Comparison of ENCODE assay signal across 10 mouse cellular contexts in genomic region chr14:47515636-47516035, GRCm38 (mm10). TPM values are rescaled to one million over a fixed set of nuclear protein-coding genes. Genes with fewer than 3 reads are reported as not detected.
A peak's percentile ranks its signal among the peaks of the same experiment; 100 is the strongest.
DNase-seq lines count a peak whose midpoint lies in the region; ATAC-seq and TF ChIP-seq lines count a peak whose summit lies in the region.
"Had no signal": no experiment of that assay in that cellular context is flagged by ENCODE, and none has a peak within 500 bp of the region (broad histone marks: within the 10 kb centered on the region; RNA-seq: fewer than 3 reads in every experiment).

No protein-coding gene starts in this region.

- TF ChIP-seq CTCF in kidney, adult 2 months (conservative IDR thresholded peaks at IDR 0.05; ENCODE audit: insufficient read depth, insufficient read length, low read depth, low read length): 0 out of 2 replicates have a peak, but pooled peaks have one; percentile 1
- TF ChIP-seq CTCF in G1E (IDR thresholded peaks at IDR 0.05; ENCODE audit: low read depth, low read length): no peak

- TF ChIP-seq POLR2A in kidney, adult 2 months (IDR thresholded peaks at IDR 0.05; ENCODE audit: low read depth, low read length): no peak

- H3K9me3 ChIP-seq in G1E (replicated peaks): no peaks in the 10 kb centered on the region
- no peaks in the 10 kb centered on the region for H3K9me3 ChIP-seq in liver, embryonic 16.5 days (replicated peaks; ENCODE audit: control insufficient read depth, low read length)
- H3K9me3 ChIP-seq: limb, embryonic 15.5 days had no signal

- peak overlapping the region; percentile 1 for H3K4me2 ChIP-seq in liver, embryonic 16.5 days (ENCODE audit: low read depth, low read length)
- H3K4me2 ChIP-seq: limb, embryonic 15.5 days had no signal

- H3K4me3 ChIP-seq in kidney, adult 2 months (ENCODE audit: insufficient read depth, low read depth, low read length): no peak overlapping the region
- no peak overlapping the region for H3K4me3 ChIP-seq in G1E (ENCODE audit: low read depth, low read length)
- no peak overlapping the region for H3K4me3 ChIP-seq in liver, embryonic 16.5 days (ENCODE audit: low read depth, low read length)
- H3K4me3 ChIP-seq: limb, embryonic 15.5 days had no signal

- WGBS in kidney, adult 2 months: 73% methylated on average over 8 of the region's 8 CpGs
- 29% methylated on average over 8 of the region's 8 CpGs for WGBS in liver, embryonic 16.5 days (ENCODE audit: insufficient replicate concordance)

- no peaks in the 10 kb centered on the region for H3K27me3 ChIP-seq in kidney, adult 2 months (replicated peaks; ENCODE audit: control insufficient read depth, insufficient read depth, low read length)
- no peaks in the 10 kb centered on the region for H3K27me3 ChIP-seq in G1E (ENCODE audit: insufficient read depth, low read length)
- no peaks in the 10 kb centered on the region for H3K27me3 ChIP-seq in liver, embryonic 16.5 days (ENCODE audit: control insufficient read depth, insufficient read depth, low read depth, low read length)
- H3K27me3 ChIP-seq: limb, embryonic 15.5 days had no signal

- H3K4me1 ChIP-seq in kidney, adult 2 months (ENCODE audit: control insufficient read depth, insufficient read depth, low read length): peaks cover 5% of the 10 kb centered on the region; the same call in 1 of the 2 replicates
- H3K4me1 ChIP-seq in G1E (ENCODE audit: insufficient read depth, low read depth, low read length): peaks cover 64% of the 10 kb centered on the region
- peaks cover 73% of the 10 kb centered on the region for H3K4me1 ChIP-seq in liver, embryonic 16.5 days (ENCODE audit: control insufficient read depth, low read depth, low read length)

- ATAC-seq in G1E (ENCODE audit: extremely low read depth, insufficient number of reproducible peaks, low FRiP score, poor library complexity, severe bottlenecking): peak; percentile 55
- ATAC-seq in common myeloid progenitor, adult 5-6 weeks (replicated peaks; ENCODE audit: low read depth, poor library complexity, severe bottlenecking): peak; percentile 45
- peak; percentile 90 for ATAC-seq in liver, embryonic 16.5 days (ENCODE audit: low read depth)
- ATAC-seq: hindbrain, embryonic 16.5 days had no signal

- no peaks in the 10 kb centered on the region for H3K36me3 ChIP-seq in kidney, adult 2 months (ENCODE audit: control insufficient read depth, insufficient read depth, low read length)
- H3K36me3 ChIP-seq in G1E (replicated peaks): peaks cover 44% of the 10 kb centered on the region
- H3K36me3 ChIP-seq in liver, embryonic 16.5 days (ENCODE audit: control insufficient read depth, insufficient read depth): no peaks in the 10 kb centered on the region; the same call in 1 of the 2 replicates
- H3K36me3 ChIP-seq: limb, embryonic 15.5 days had no signal

- peak overlapping the region; percentile 19; the same call in 1 of the 2 replicates for H3K9ac ChIP-seq in liver, embryonic 16.5 days (ENCODE audit: low read depth, low read length)
- H3K9ac ChIP-seq: limb, embryonic 15.5 days had no signal

- H3K27ac ChIP-seq in kidney, adult 2 months (ENCODE audit: insufficient read depth, low read depth, low read length): peak overlapping the region; percentile 45; the same call in 1 of the 2 replicates
- H3K27ac ChIP-seq in liver, embryonic 16.5 days (ENCODE audit: low read length): peak overlapping the region; percentile 84
- H3K27ac ChIP-seq: limb, embryonic 15.5 days had no signal

- peak; percentile 24 for DNase-seq in kidney, adult 2 months
- DNase-seq in kidney, adult 9 months: no peak
- no peak for DNase-seq in G1E (ENCODE audit: low spot score)
- DNase-seq in retina, postnatal 1 day: no peak
- no peak for DNase-seq in thymus, postnatal 14 days
- no peak for DNase-seq in urinary bladder, postnatal 25 days (ENCODE audit: low spot score)

RNA-seq across cellular contexts. Expression of gene Atg14, which starts 54.8 kb away (rescaled TPM):
- 8.9 and 9.4 TPM in 2 replicates for polyA plus RNA-seq in kidney, adult 2 months (2012; rRNA removed)
- total RNA-seq in G1E (2014; fragmentation: Nextera tagmentation): 8.1 and 10.9 TPM in 2 replicates
- total RNA-seq in G1E (2017): 8.7 and 8.9 TPM in 2 replicates
- 1.8 and 2.3 TPM in 2 replicates for polyA plus RNA-seq in G1E (2012)
- total RNA-seq in common myeloid progenitor, adult 5-6 weeks (2017): 6.9 and 17.0 TPM in 2 replicates
- polyA plus RNA-seq in liver, embryonic 16.5 days (2015; fragmentation: Nextera tagmentation; extraction: Ambion mirVana): 9.4 and 9.7 TPM in 2 replicates
